Mouse (Mus musculus) cerebellum, postnatal 25 days (tissue): Measurements from ENCODE around the gene Gjb6.

Experiments
- DNase-seq, 2 experiments: peaks; one replicate each; pipeline ENCODE4 v3.0.0; 2021; ENCODE audit warnings: mixed read lengths in 2 of 2

Gjb6 gene

GRCm38 (mm10) chr14:57084180-57084668 lies 49.2 kb downstream of the Gjb6 start:
- DNase-seq: no peak

- no peak for DNase-seq
These were observed 50.5 kb downstream of the Gjb6 start for GRCm38 (mm10) chr14:57082863-57083262.

- no peak for DNase-seq
These were observed 57.9 kb downstream of the Gjb6 start for GRCm38 (mm10) chr14:57075537-57075936.
